Mouse (Mus musculus) gonadal fat pad, adult 2 months (tissue): ENCODE measurements around the gene Gm17535. TPM values are rescaled to one million over a fixed set of nuclear protein-coding genes. Genes with fewer than 3 reads are reported as not detected.
"Not testable (repeated sequence)": the region's sequence is repeated elsewhere in the genome, so short reads cannot be mapped to it uniquely, and the experiment has no call there.

Source experiments
- DNase-seq: peaks from one replicate; pipeline ENCODE4 v3.0.0-alpha.2; 2012; ENCODE audit warnings: low read depth
- polyA plus RNA-seq: library from polyadenylated mRNA; depleted of rRNA; stranded (reverse); fragments of >200 nt; gene quantifications from 2 replicates; pipeline ENCODE4 v1.2.3, GENCODE M21; 2012; rRNA removed

Gene Gm17535
- not detected in 2 replicates for polyA plus RNA-seq

GRCm38 (mm10) chr9:3034299-3034698 is at the start of gene Gm17535:
Gene Gm17535, plus strand, starts transcription at chr9:3034599.
- not testable (repeated sequence) for DNase-seq

GRCm38 (mm10) chr9:3000445-3000972 is 33.9 kb upstream of the Gm17535 start, which contains the start of gene Gm10722:
Gene Gm10722, plus strand, starts transcription at chr9:3000922.
- not testable (repeated sequence) for DNase-seq

DNA sequence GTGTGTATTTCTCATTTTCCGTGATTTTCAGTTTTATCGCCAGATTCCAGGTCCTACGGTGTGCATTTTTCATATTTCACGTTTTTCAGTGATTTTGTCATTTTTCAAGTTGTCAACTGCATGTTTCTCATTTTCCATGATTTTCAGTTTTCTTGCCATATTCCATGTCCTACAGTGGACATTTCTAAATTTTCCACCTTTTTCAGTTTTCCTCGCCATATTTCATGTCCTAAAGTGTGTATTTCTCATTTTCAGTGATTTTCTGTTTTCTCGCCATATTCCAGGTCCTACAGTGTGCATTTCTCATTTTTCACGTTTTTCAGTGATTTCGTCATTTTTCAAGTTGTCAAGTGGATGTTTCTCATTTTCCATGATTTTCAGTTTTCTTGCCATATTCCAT is 33.4 kb upstream of the Gm17535 start:
- not testable (repeated sequence) for DNase-seq

GRCm38 (mm10) chr9:3001948-3002659 is 32.3 kb upstream of the Gm17535 start:
- peak; percentile 0 for DNase-seq

- not testable (repeated sequence) for DNase-seq
These were observed 31.5 kb upstream of the Gm17535 start, which contains the start of gene Gm11168 for GRCm38 (mm10) chr9:3002794-3003396. Gene Gm11168, plus strand, starts transcription at chr9:3003346.

- not testable (repeated sequence) for DNase-seq
These were observed 28.2 kb upstream of the Gm17535 start for GRCm38 (mm10) chr9:3006179-3006578.

DNA sequence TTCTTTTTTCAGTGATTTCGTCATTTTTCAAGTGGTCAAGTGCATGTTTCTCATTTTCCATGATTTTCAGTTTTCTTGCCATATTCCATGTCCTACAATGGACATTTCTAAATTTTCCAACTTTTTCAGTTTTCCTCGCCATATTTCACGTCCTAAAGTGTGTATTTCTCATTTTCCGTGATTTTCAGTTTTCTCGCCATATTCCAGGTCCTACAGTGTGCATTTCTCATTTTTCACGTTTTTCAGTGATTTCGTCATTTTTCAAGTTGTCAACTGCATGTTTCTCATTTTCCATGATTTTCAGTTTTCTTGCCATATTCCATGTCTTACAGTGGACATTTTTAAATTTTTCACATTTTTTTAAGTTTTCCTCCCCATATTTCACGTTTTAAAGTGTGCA is 27.8 kb upstream of the Gm17535 start:
- not testable (repeated sequence) for DNase-seq

DNA sequence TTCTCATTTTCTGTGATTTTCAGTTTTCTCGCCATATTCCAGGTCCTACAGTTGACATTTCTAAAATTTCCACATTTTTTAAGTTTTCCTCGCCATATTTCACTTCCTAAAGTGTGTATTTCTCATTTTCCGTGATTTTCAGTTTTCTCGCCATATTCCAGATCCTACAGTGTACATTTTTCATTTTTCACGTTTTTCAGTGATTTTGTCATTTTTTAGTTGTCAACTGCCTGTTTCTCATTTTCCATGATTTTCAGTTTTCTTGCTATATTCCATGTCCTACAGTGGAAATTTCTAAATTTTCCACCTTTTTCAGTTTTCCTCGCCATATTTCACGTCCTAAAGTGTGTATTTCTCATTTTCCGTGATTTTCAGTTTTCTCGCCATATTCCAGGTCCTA is 27.1 kb upstream of the Gm17535 start:
- DNase-seq, result not testable (repeated sequence)

DNA sequence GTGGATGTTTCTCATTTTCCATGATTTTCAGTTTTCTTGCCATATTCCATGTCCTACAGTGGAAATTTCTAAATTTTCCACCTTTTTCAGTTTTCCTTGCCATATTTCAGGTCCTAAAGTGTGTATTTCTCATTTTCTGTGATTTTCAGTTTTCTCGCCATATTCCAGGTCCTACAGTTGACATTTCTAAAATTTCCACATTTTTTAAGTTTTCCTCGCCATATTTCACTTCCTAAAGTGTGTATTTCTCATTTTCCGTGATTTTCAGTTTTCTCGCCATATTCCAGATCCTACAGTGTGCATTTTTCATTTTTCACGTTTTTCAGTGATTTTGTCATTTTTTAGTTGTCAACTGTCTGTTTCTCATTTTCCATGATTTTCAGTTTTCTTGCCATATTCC is 25.1 kb upstream of the Gm17535 start:
- not testable (repeated sequence) for DNase-seq

DNA sequence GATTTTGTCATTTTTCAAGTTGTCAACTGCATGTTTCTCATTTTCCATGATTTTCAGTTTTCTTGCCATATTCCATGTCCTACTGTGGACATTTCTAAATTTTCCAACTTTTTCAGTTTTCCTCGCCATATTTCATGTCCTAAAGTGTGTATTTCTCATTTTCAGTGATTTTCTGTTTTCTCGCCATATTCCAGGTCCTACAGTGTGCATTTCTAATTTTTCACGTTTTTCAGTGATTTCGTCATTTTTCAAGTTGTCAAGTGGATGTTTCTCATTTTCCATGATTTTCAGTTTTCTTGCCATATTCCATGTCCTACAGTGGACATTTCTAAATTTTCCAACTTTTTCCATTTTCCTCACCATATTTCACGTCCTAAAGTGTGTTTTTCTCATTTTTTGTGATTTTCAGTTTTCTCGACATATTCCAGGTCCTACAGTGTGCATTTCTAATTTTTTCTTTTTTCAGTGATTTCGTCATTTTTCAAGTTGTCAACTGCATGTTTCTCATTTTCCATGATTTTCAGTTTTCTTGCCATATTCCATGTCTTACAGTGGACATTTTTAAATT is 22.3 kb upstream of the Gm17535 start:
- not testable (repeated sequence) for DNase-seq

DNA sequence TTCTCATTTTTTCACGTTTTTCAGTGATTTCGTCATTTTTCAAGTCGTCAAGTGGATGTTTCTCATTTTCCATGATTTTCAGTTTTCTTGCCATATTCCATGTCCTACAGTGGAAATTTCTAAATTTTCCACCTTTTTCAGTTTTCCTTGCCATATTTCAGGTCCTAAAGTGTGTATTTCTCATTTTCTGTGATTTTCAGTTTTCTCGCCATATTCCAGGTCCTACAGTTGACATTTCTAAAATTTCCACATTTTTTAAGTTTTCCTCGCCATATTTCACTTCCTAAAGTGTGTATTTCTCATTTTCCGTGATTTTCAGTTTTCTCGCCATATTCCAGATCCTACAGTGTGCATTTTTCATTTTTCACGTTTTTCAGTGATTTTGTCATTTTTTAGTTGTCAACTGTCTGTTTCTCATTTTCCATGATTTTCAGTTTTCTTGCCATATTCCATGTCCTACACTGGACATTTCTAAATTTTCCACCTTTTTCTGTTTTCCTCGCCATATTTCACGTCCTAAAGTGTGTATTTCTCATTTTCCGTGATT is 21.6 kb upstream of the Gm17535 start, which contains the start of gene Gm10721:
Gm10721 (plus strand) TSS at position 408 of the 547 bp plus-strand sequence.
- DNase-seq, result not testable (repeated sequence)

- not testable (repeated sequence) for DNase-seq
These were observed 19.0 kb upstream of the Gm17535 start, which contains the start of gene Gm10720 for GRCm38 (mm10) chr9:3015354-3015753. Gene Gm10720, plus strand, starts transcription at chr9:3015654.

GRCm38 (mm10) chr9:3015896-3016295 is 18.5 kb upstream of the Gm17535 start:
- DNase-seq, result not testable (repeated sequence)

- DNase-seq, result not testable (repeated sequence)
These were observed 17.3 kb upstream of the Gm17535 start, which contains the start of gene Gm10719 for GRCm38 (mm10) chr9:3017108-3017507. Gene Gm10719, plus strand, starts transcription at chr9:3017408.

DNA sequence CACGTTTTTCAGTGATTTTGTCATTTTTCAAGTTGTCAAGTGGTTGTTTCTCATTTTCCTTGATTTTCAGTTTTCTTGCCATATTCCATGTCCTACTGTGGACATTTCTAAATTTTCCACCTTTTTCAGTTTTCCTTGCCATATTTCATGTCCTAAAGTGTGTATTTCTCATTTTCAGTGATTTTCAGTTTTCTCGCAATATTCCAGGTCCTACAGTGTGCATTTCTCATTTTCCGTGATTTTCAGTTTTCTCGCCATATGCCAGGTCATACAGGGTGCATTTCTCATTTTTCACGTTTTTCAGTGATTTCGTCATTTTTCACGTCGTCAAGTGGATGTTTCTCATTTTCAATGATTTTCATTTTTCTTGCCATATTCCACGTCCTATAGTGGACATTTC is 15.5 kb upstream of the Gm17535 start:
- not testable (repeated sequence) for DNase-seq

DNA sequence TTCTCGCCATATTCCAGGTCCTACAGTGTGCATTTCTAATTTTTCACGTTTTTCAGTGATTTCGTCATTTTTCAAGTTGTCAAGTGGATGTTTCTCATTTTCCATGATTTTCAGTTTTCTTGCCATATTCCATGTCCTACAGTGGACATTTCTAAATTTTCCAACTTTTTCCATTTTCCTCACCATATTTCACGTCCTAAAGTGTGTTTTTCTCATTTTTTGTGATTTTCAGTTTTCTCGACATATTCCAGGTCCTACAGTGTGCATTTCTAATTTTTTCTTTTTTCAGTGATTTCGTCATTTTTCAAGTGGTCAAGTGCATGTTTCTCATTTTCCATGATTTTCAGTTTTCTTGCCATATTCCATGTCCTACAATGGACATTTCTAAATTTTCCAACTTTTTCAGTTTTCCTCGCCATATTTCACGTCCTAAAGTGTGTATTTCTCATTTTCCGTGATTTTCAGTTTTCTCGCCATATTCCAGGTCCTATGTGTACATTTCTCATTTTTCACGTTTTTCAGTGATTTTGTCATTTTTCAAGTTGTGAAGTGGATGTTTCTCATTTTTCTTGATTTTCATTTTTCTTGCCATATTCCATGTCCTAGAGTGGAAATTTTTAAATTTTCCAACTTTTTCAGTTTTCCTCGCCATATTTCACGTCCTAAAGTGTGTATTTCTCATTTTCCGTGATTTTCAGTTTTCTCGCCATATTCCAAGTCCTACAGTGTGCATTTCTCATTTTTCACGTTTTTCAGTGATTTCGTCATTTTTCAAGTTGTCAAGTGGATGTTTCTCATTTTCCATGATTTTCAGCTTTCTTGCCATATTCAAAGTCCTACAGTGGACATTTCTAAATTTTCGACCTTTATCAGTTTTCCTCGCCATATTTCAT is 14.3 kb upstream of the Gm17535 start:
- DNase-seq, result not testable (repeated sequence)

DNA sequence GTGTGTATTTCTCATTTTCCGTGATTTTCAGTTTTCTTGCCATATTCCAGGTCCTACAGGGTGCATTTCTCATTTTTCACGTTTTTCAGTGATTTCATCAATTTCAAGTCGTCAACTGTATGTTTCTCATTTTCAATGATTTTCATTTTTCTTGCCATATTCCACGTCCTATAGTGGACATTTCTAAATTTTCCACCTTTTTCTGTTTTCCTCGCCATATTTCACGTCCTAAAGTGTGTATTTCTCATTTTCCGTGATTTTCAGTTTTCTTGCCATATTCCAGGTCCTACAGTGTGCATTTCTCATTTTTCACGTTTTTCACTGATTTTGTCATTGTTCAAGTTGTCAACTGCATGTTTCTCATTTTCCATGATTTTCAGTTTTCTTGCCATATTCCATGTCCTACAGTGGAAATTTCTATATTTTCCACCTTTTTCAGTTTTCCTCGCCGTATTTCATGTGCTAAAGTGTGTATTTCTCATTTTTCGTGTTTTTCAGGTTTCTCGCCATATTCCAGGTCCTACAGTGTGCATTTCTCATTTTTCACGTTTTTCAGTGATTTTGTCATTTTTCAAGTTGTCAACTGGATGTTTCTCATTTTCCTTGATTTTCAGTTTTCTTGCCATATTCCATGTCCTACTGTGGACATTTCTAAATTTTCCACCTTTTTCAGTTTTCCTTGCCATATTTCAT is 11.9 kb upstream of the Gm17535 start:
- DNase-seq, result not testable (repeated sequence)

DNA sequence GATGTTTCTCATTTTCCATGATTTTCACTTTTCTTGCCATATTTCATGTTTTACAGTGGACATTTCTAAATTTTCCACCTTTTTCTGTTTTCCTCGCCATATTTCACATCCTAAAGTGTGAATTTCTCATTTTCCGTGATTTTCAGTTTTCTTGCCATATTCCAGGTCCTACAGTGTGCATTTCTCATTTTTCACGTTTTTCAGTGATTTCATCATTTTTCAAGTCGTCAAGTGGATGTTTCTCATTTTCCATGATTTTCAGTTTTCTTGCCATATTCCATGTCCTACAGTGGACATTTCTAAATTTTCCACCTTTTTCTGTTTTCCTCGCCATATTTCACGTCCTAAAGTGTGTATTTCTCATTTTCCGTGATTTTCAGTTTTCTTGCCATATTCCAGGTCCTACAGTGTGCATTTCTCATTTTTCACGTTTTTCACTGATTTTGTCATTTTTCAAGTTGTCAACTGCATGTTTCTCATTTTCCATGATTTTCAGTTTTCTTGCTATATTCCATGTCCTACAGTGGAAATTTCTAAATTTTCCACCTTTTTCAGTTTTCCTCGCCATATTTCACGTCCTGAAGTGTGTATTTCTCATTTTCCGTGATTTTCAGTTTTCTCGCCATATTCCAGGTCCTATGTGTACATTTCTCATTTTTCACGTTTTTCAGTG is 11.0 kb upstream of the Gm17535 start, which contains the start of gene Gm10718:
Gm10718 (plus strand) TSS at position 236 of the 673 bp plus-strand sequence.
- DNase-seq, result not testable (repeated sequence)

DNA sequence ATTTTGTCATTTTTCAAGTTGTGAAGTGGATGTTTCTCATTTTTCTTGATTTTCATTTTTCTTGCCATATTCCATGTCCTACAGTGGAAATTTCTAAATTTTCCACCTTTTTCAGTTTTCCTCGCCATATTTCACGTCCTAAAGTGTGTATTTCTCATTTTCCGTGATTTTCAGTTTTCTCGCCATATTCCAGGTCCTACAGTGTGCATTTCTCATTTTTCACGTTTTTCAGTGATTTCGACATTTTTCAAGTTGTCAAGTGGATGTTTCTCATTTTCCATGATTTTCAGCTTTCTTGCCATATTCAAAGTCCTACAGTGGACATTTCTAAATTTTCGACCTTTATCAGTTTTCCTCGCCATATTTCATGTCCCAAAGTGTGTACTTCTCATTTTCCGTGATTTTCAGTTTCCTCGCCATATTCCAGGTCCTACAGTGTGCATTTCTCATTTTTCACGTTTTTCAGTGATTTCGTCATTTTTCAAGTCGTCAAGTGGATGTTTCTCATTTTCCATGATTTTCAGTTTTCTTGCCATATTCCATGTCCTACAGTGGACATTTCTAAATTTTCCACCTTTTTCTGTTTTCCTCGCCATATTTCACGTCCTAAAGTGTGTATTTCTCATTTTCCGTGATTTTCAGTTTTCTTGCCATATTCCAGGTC is 10.3 kb upstream of the Gm17535 start:
- DNase-seq, result not testable (repeated sequence)
